ENCODE assay signal across 21 mouse cellular contexts in genomic region chr7:68726380-68726779, GRCm38 (mm10). TPM values are rescaled to one million over a fixed set of nuclear protein-coding genes. Genes with fewer than 3 reads are reported as not detected.
DNase-seq lines count a peak whose midpoint lies in the region; ATAC-seq and TF ChIP-seq lines count a peak whose summit lies in the region.
"Had no signal": no experiment of that assay in that cellular context is flagged by ENCODE, and none has a peak within 500 bp of the region (broad histone marks: within the 10 kb centered on the region; RNA-seq: fewer than 3 reads in every experiment).

No protein-coding gene starts in this region.

- H3K27me3 ChIP-seq in lung, postnatal 0 days (replicated peaks; ENCODE audit: insufficient read depth, low read length) = no peaks in the 10 kb centered on the region
- H3K27me3 ChIP-seq in intestine, embryonic 15.5 days (replicated peaks) = no peaks in the 10 kb centered on the region
- H3K27me3 ChIP-seq in intestine, postnatal 0 days (replicated peaks; ENCODE audit: control insufficient read depth, insufficient read depth, low read length) = no peaks in the 10 kb centered on the region
- H3K27me3 ChIP-seq in stomach, postnatal 0 days (ENCODE audit: control insufficient read depth, insufficient read depth, low read length) = no peaks in the 10 kb centered on the region
- H3K27me3 ChIP-seq: CH12.LX; embryonic facial prominence, embryonic 13.5 days; forebrain, embryonic 12.5 days; hindbrain, embryonic 12.5 days had no signal

- no peak overlapping the region for H3K4me2 ChIP-seq in lung, postnatal 0 days (replicated peaks; ENCODE audit: low read depth, low read length)
- no peak overlapping the region for H3K4me2 ChIP-seq in intestine, embryonic 15.5 days (replicated peaks)
- no peak overlapping the region for H3K4me2 ChIP-seq in intestine, postnatal 0 days (replicated peaks; ENCODE audit: low read depth)
- no peak overlapping the region for H3K4me2 ChIP-seq in stomach, postnatal 0 days (replicated peaks; ENCODE audit: low read depth)
- H3K4me2 ChIP-seq: embryonic facial prominence, embryonic 13.5 days; forebrain, embryonic 12.5 days; hindbrain, embryonic 12.5 days had no signal

- ATAC-seq in lung, postnatal 0 days = peak; percentile 58
- ATAC-seq in intestine, embryonic 15.5 days = peak; percentile 87
- ATAC-seq in intestine, postnatal 0 days = peak; percentile 72
- peak; percentile 51; the same call in 1 of the 2 replicates for ATAC-seq in stomach, postnatal 0 days (ENCODE audit: low FRiP score, low TSS enrichment)
- ATAC-seq: activated CD4-positive, CD25-positive, alpha-beta regulatory T cell, adult 4 months; forebrain, embryonic 16.5 days; Patski had no signal

- TF ChIP-seq EP300 in lung, postnatal 0 days (IDR thresholded peaks at IDR 0.05) = no peak
- no peak for TF ChIP-seq EP300 in stomach, postnatal 0 days (optimal IDR thresholded peaks at IDR 0.05)

- 58% methylated on average over 5 of the region's 5 CpGs for WGBS in lung, postnatal 0 days
- WGBS in lung, adult 2 months = 77% methylated on average over 5 of the region's 5 CpGs
- WGBS in intestine, embryonic 15.5 days = 70% methylated on average over 5 of the region's 5 CpGs
- 46% methylated on average over 5 of the region's 5 CpGs for WGBS in intestine, postnatal 0 days
- 69% methylated on average over 5 of the region's 5 CpGs for WGBS in stomach, postnatal 0 days

- H3K4me3 ChIP-seq in lung, postnatal 0 days (ENCODE audit: low read depth, low read length) = no peak overlapping the region
- H3K4me3 ChIP-seq in lung, adult 2 months (replicated peaks; ENCODE audit: extremely low read depth, low read depth, low read length) = no peak overlapping the region
- no peak overlapping the region for H3K4me3 ChIP-seq in intestine, embryonic 15.5 days (replicated peaks)
- H3K4me3 ChIP-seq in intestine, postnatal 0 days (ENCODE audit: low read depth, low read length) = no peak overlapping the region
- H3K4me3 ChIP-seq in stomach, postnatal 0 days (ENCODE audit: low read depth, low read length) = no peak overlapping the region
- H3K4me3 ChIP-seq: embryonic facial prominence, embryonic 13.5 days; forebrain, embryonic 12.5 days; gastrocnemius, adult 2 months; hindbrain, embryonic 12.5 days had no signal

- no peaks in the 10 kb centered on the region for H3K9me3 ChIP-seq in lung, postnatal 0 days (ENCODE audit: low read length)
- H3K9me3 ChIP-seq in intestine, embryonic 15.5 days = no peaks in the 10 kb centered on the region
- no peaks in the 10 kb centered on the region for H3K9me3 ChIP-seq in intestine, postnatal 0 days (ENCODE audit: control insufficient read depth)
- H3K9me3 ChIP-seq in stomach, postnatal 0 days (ENCODE audit: control insufficient read depth, low read length) = no peaks in the 10 kb centered on the region
- H3K9me3 ChIP-seq: embryonic facial prominence, embryonic 13.5 days; forebrain, embryonic 12.5 days; hindbrain, embryonic 12.5 days had no signal

- H3K27ac ChIP-seq in lung, postnatal 0 days (ENCODE audit: low read length) = no peak overlapping the region
- H3K27ac ChIP-seq in intestine, embryonic 15.5 days = no peak overlapping the region
- H3K27ac ChIP-seq in intestine, postnatal 0 days (ENCODE audit: low read depth, low read length) = peak overlapping the region; percentile 29
- H3K27ac ChIP-seq in stomach, postnatal 0 days (replicated peaks) = peak overlapping the region; percentile 41
- H3K27ac ChIP-seq: embryonic facial prominence, embryonic 13.5 days; forebrain, embryonic 12.5 days; gastrocnemius, adult 2 months; hindbrain, embryonic 12.5 days had no signal

- DNase-seq in lung, postnatal 0 days (ENCODE audit: low spot score) = peak; percentile 42
- DNase-seq in lung, adult 2 months = no peak
- peak; percentile 62 for DNase-seq in stomach, postnatal 0 days (ENCODE audit: low spot score)
- no peak for DNase-seq in layer of hippocampus, postnatal 10 days (ENCODE audit: low spot score in 2 of 2)
- DNase-seq: adrenal gland, postnatal 14 days; cerebellum, adult 11-12 months; cerebellum, adult 9-10 months; cerebellum, postnatal 25 days; gastrocnemius, adult 2 months; gastrocnemius, postnatal 25 days; heart, postnatal 10 days; heart, postnatal 4 days had no signal

- H3K36me3 ChIP-seq in lung, postnatal 0 days (ENCODE audit: insufficient read depth, low read length) = no peaks in the 10 kb centered on the region
- H3K36me3 ChIP-seq in intestine, embryonic 15.5 days = no peaks in the 10 kb centered on the region
- no peaks in the 10 kb centered on the region for H3K36me3 ChIP-seq in intestine, postnatal 0 days (ENCODE audit: control insufficient read depth, insufficient read depth)
- no peaks in the 10 kb centered on the region for H3K36me3 ChIP-seq in stomach, postnatal 0 days (ENCODE audit: control insufficient read depth, insufficient read depth, low read length)
- H3K36me3 ChIP-seq: embryonic facial prominence, embryonic 13.5 days; forebrain, embryonic 12.5 days; hindbrain, embryonic 12.5 days had no signal

- no peak for TF ChIP-seq POLR2A in lung, adult 2 months (IDR thresholded peaks at IDR 0.05; ENCODE audit: borderline replicate concordance, extremely low read depth, low read depth, low read length)

- 0 out of 2 replicates have a peak, but pooled peaks cover 4% of the 10 kb centered on the region for H3K4me1 ChIP-seq in lung, postnatal 0 days (ENCODE audit: insufficient read depth, low read depth, low read length)
- peaks cover 3% of the 10 kb centered on the region for H3K4me1 ChIP-seq in lung, adult 2 months (ENCODE audit: control insufficient read depth, insufficient read depth, low read length)
- peaks cover 7% of the 10 kb centered on the region for H3K4me1 ChIP-seq in intestine, embryonic 15.5 days (replicated peaks)
- H3K4me1 ChIP-seq in intestine, postnatal 0 days (replicated peaks; ENCODE audit: control insufficient read depth, insufficient read depth, low read length) = peaks cover 18% of the 10 kb centered on the region; the same call in 1 of the 2 replicates
- H3K4me1 ChIP-seq in stomach, postnatal 0 days (replicated peaks; ENCODE audit: control insufficient read depth, insufficient read depth) = no peaks in the 10 kb centered on the region
- H3K4me1 ChIP-seq: embryonic facial prominence, embryonic 13.5 days; forebrain, embryonic 12.5 days; hindbrain, embryonic 12.5 days had no signal

- no peak for TF ChIP-seq CTCF in lung, postnatal 0 days (IDR thresholded peaks at IDR 0.05)
- no peak for TF ChIP-seq CTCF in lung, adult 2 months (IDR thresholded peaks at IDR 0.05; ENCODE audit: insufficient read depth, low read length)
- no peak for TF ChIP-seq CTCF in intestine, postnatal 0 days (IDR thresholded peaks at IDR 0.05; ENCODE audit: low read depth)
- no peak for TF ChIP-seq CTCF in stomach, postnatal 0 days (IDR thresholded peaks at IDR 0.05; ENCODE audit: low read depth)

- no peak overlapping the region for H3K9ac ChIP-seq in lung, postnatal 0 days (replicated peaks; ENCODE audit: low read depth)
- H3K9ac ChIP-seq in intestine, embryonic 15.5 days = no peak overlapping the region
- no peak overlapping the region for H3K9ac ChIP-seq in intestine, postnatal 0 days (ENCODE audit: low read depth, low read length)
- no peak overlapping the region for H3K9ac ChIP-seq in stomach, postnatal 0 days (ENCODE audit: low read length)
- H3K9ac ChIP-seq: embryonic facial prominence, embryonic 13.5 days; forebrain, embryonic 12.5 days; hindbrain, embryonic 12.5 days had no signal

RNA-seq across cellular contexts. Expression of gene Arrdc4, which starts 22.7 kb away (rescaled TPM):
- polyA plus RNA-seq in lung, postnatal 0 days (2015; fragmentation: Nextera tagmentation; extraction: Ambion mirVana) = 28.2 and 34.6 TPM in 2 replicates
- polyA plus RNA-seq in lung, adult 2 months (2012; rRNA removed) = 12.9 and 17.9 TPM in 2 replicates
- 28.2 and 29.6 TPM in 2 replicates for polyA plus RNA-seq in intestine, embryonic 15.5 days (2015; fragmentation: Nextera tagmentation; extraction: Ambion mirVana)
- 104 and 107 TPM in 2 replicates for polyA plus RNA-seq in intestine, postnatal 0 days (2015; fragmentation: Nextera tagmentation; extraction: Ambion mirVana)
- polyA plus RNA-seq in stomach, postnatal 0 days (2015; fragmentation: Nextera tagmentation; extraction: Ambion mirVana) = 71.9 and 76.9 TPM in 2 replicates
- total RNA-seq in layer of hippocampus, postnatal 10 days (2021) = 10 to 100 TPM; 25.2 to 26.0 TPM
- total RNA-seq: CH12.LX had no signal

Comparison
In these comparisons a context has a peak if more than half of its experiments do, and no peak if none do; other contexts are left out.
1. DNase-seq: peak in lung, postnatal 0 days (single experiment) and stomach, postnatal 0 days (single experiment); none in lung, adult 2 months (single experiment) and layer of hippocampus, postnatal 10 days (0 of 2).
2. H3K27ac ChIP-seq: peak in intestine, postnatal 0 days (single experiment) and stomach, postnatal 0 days (single experiment); none in lung, postnatal 0 days (single experiment) and intestine, embryonic 15.5 days (single experiment).
3. Peak in every context shown above with its lines, with median percentiles within 50 percentile points of each other: ATAC-seq.